Mouse (Mus musculus): Measurements from ENCODE around the gene Tmem259. TPM values are rescaled to one million over a fixed set of nuclear protein-coding genes. Genes with fewer than 3 reads are reported as not detected.

Tmem259 gene
- polyA plus RNA-seq, 1 experiment from 2014 or later, result 16.4 TPM

- Histone ChIP-seq H3K4me1 (peaks cover 55% of the 10 kb centered on the region), H3K4me3 (peak overlapping the region; percentile 24)
Measured at GRCm38 (mm10) chr10:79924998-79925784, 58.9 kb downstream of the Tmem259 start.

More at GRCm38 (mm10) chr10:79924998-79925784, 58.9 kb downstream of the Tmem259 start:
- Histone ChIP-seq H3K9me3 (replicated peaks) (no peaks in the 10 kb centered on the region), H3K27ac (no peak overlapping the region), H3K36me3 (peaks cover 5% of the 10 kb centered on the region), H3K27me3 (ENCODE audit: low read depth, poor library complexity, severe bottlenecking) (peaks cover 41% of the 10 kb centered on the region)
- 13% methylated on average over 29 of the region's 29 CpGs for WGBS
- peak; percentile 95 for DNase-seq (ENCODE audit: low spot score)

Other genes starting within 250 kb of the Tmem259 start
- gene Polrmt, start 237.7 kb downstream of the Tmem259 start, polyA plus RNA-seq (2016; fragmentation: Nextera tagmentation; extraction: Ambion mirVana), result 58.6 and 61.2 TPM in 2 replicates
- gene Fgf22, start 229.3 kb downstream of the Tmem259 start, polyA plus RNA-seq (2016; fragmentation: Nextera tagmentation; extraction: Ambion mirVana), result 0.28 and 0.65 TPM in 2 replicates
- gene Rnf126, start 217.4 kb downstream of the Tmem259 start, polyA plus RNA-seq (2016; fragmentation: Nextera tagmentation; extraction: Ambion mirVana), result 141 and 151 TPM in 2 replicates
- 1.8 and 2.3 TPM in 2 replicates for gene Fstl3, start 207.1 kb downstream of the Tmem259 start, polyA plus RNA-seq (2016; fragmentation: Nextera tagmentation; extraction: Ambion mirVana)
- gene Prss57, start 193.4 kb downstream of the Tmem259 start, polyA plus RNA-seq (2016; fragmentation: Nextera tagmentation; extraction: Ambion mirVana), result 0.19 TPM in 1 of 2 replicates, not detected in the other
- 121 and 126 TPM in 2 replicates for gene Palm, start 190.8 kb downstream of the Tmem259 start, polyA plus RNA-seq (2016; fragmentation: Nextera tagmentation; extraction: Ambion mirVana)
- 0.60 TPM in 1 of 2 replicates, not detected in the other for gene Misp, start 163.3 kb downstream of the Tmem259 start, polyA plus RNA-seq (2016; fragmentation: Nextera tagmentation; extraction: Ambion mirVana)
- gene Ptbp1, start 129.9 kb downstream of the Tmem259 start, polyA plus RNA-seq (2016; fragmentation: Nextera tagmentation; extraction: Ambion mirVana), result 485 and 494 TPM in 2 replicates
- gene Prtn3, start 109.9 kb downstream of the Tmem259 start, polyA plus RNA-seq (2016; fragmentation: Nextera tagmentation; extraction: Ambion mirVana), result 9.1 and 15.3 TPM in 2 replicates
- gene Plppr3, start 109.7 kb downstream of the Tmem259 start, polyA plus RNA-seq (2016; fragmentation: Nextera tagmentation; extraction: Ambion mirVana), result 108 and 140 TPM in 2 replicates
- not detected in 2 replicates for gene Elane, start 98.1 kb downstream of the Tmem259 start, polyA plus RNA-seq (2016; fragmentation: Nextera tagmentation; extraction: Ambion mirVana)
- not detected in 2 replicates for gene Cfd, start 93.5 kb downstream of the Tmem259 start, polyA plus RNA-seq (2016; fragmentation: Nextera tagmentation; extraction: Ambion mirVana)
- 63.6 and 67.1 TPM in 2 replicates for gene Med16, start 75.4 kb downstream of the Tmem259 start, polyA plus RNA-seq (2016; fragmentation: Nextera tagmentation; extraction: Ambion mirVana)
- not detected in 2 replicates for gene Gm26602, start 73.5 kb downstream of the Tmem259 start, polyA plus RNA-seq (2016; fragmentation: Nextera tagmentation; extraction: Ambion mirVana)
- 0.31 and 0.49 TPM in 2 replicates for gene Kiss1r, start 67.4 kb downstream of the Tmem259 start, polyA plus RNA-seq (2016; fragmentation: Nextera tagmentation; extraction: Ambion mirVana)
- 116 and 143 TPM in 2 replicates for gene R3hdm4, start 63.1 kb downstream of the Tmem259 start, polyA plus RNA-seq (2016; fragmentation: Nextera tagmentation; extraction: Ambion mirVana)
- 18.2 and 29.4 TPM in 2 replicates for gene Arid3a, start 57.3 kb downstream of the Tmem259 start, polyA plus RNA-seq (2016; fragmentation: Nextera tagmentation; extraction: Ambion mirVana)
- gene Wdr18, start 24.2 kb downstream of the Tmem259 start, polyA plus RNA-seq (2016; fragmentation: Nextera tagmentation; extraction: Ambion mirVana), result 174 and 201 TPM in 2 replicates
- gene Grin3b, start 13.6 kb downstream of the Tmem259 start, polyA plus RNA-seq (2016; fragmentation: Nextera tagmentation; extraction: Ambion mirVana), result 0.28 and 0.40 TPM in 2 replicates
- 261 and 301 TPM in 2 replicates for gene Cnn2, start 4.3 kb upstream of the Tmem259 start, polyA plus RNA-seq (2016; fragmentation: Nextera tagmentation; extraction: Ambion mirVana)
- 2.0 and 2.3 TPM in 2 replicates for gene Abca7, start 12.2 kb upstream of the Tmem259 start, polyA plus RNA-seq (2016; fragmentation: Nextera tagmentation; extraction: Ambion mirVana)
- 14.9 and 15.5 TPM in 2 replicates for gene Arhgap45, start 32.3 kb upstream of the Tmem259 start, polyA plus RNA-seq (2016; fragmentation: Nextera tagmentation; extraction: Ambion mirVana)
- gene Polr2e, start 55.5 kb upstream of the Tmem259 start, polyA plus RNA-seq (2016; fragmentation: Nextera tagmentation; extraction: Ambion mirVana), result 319 and 357 TPM in 2 replicates
- gene Gpx4, start 62.8 kb upstream of the Tmem259 start, polyA plus RNA-seq (2016; fragmentation: Nextera tagmentation; extraction: Ambion mirVana), result 589 and 631 TPM in 2 replicates
- 17.1 and 18.4 TPM in 2 replicates for gene Sbno2, start 121.2 kb upstream of the Tmem259 start, polyA plus RNA-seq (2016; fragmentation: Nextera tagmentation; extraction: Ambion mirVana)
- gene Stk11, start 131.5 kb upstream of the Tmem259 start, polyA plus RNA-seq (2016; fragmentation: Nextera tagmentation; extraction: Ambion mirVana), result 16.1 and 17.0 TPM in 2 replicates
- gene Atp5d, start 154.3 kb upstream of the Tmem259 start, polyA plus RNA-seq (2016; fragmentation: Nextera tagmentation; extraction: Ambion mirVana), result 487 and 503 TPM in 2 replicates
- gene Cbarp, start 156.5 kb upstream of the Tmem259 start, polyA plus RNA-seq (2016; fragmentation: Nextera tagmentation; extraction: Ambion mirVana), result 3.3 and 4.7 TPM in 2 replicates
- 26.2 and 27.1 TPM in 2 replicates for gene Midn, start 163.9 kb upstream of the Tmem259 start, polyA plus RNA-seq (2016; fragmentation: Nextera tagmentation; extraction: Ambion mirVana)
- 90.7 and 129 TPM in 2 replicates for gene Cirbp, start 181.7 kb upstream of the Tmem259 start, polyA plus RNA-seq (2016; fragmentation: Nextera tagmentation; extraction: Ambion mirVana)
- gene 1600002K03Rik, start 188.6 kb upstream of the Tmem259 start, polyA plus RNA-seq (2016; fragmentation: Nextera tagmentation; extraction: Ambion mirVana), result 8.7 and 13.1 TPM in 2 replicates
- gene Efna2, start 195.2 kb upstream of the Tmem259 start, polyA plus RNA-seq (2016; fragmentation: Nextera tagmentation; extraction: Ambion mirVana), result 63.1 and 66.8 TPM in 2 replicates
- 122 and 128 TPM in 2 replicates for gene Mum1, start 242.1 kb upstream of the Tmem259 start, polyA plus RNA-seq (2016; fragmentation: Nextera tagmentation; extraction: Ambion mirVana)